Mouse (Mus musculus) kidney, embryonic 14.5 days (tissue): ENCODE measurements around the gene Kif5a. TPM values are rescaled to one million over a fixed set of nuclear protein-coding genes. Genes with fewer than 3 reads are reported as not detected.

Experiments
- ATAC-seq: fragments of 200-750 bp; cut with Nextera tagmentation; 2 replicates; pipeline ENCODE4 v1.8.0; 2017; ENCODE audit warnings: moderate number of reproducible peaks, mild to moderate bottlenecking, moderate TSS enrichment, moderate library complexity; ENCODE audit not compliant: low FRiP score, low TSS enrichment
- H3K27ac ChIP-seq: fragments of 300-500 bp; sonication (generic); 2 replicates; pipeline ENCODE4 v1.5.1; 2014; ENCODE audit warnings: low read depth, mild to moderate bottlenecking, low read length, moderate library complexity, mixed read lengths
- H3K27me3 ChIP-seq: fragments of 300-500 bp; sonication (generic); 2 replicates; pipeline ENCODE4 v1.6.1; 2014; ENCODE audit warnings: mild to moderate bottlenecking, low read length; ENCODE audit not compliant: control insufficient read depth, insufficient read depth
- H3K36me3 ChIP-seq: fragments of 300-500 bp; sonication (generic); 2 replicates; pipeline ENCODE4 v1.6.1; 2014; ENCODE audit warnings: low read length, mixed read lengths; ENCODE audit not compliant: control insufficient read depth, insufficient read depth
- H3K4me1 ChIP-seq: fragments of 300-500 bp; sonication (generic); 2 replicates; pipeline ENCODE4 v1.6.1; 2014; ENCODE audit warnings: low read length, mixed read lengths; ENCODE audit not compliant: control insufficient read depth, insufficient read depth
- H3K4me2 ChIP-seq: fragments of 300-500 bp; sonication (generic); replicated peaks from 2 replicates; pipeline ENCODE4 v1.6.1; 2014; ENCODE audit warnings: low read depth, mild to moderate bottlenecking, low read length
- H3K4me3 ChIP-seq: fragments of 300-500 bp; sonication (generic); 2 replicates; pipeline ENCODE4 v1.5.1; 2014; ENCODE audit warnings: mild to moderate bottlenecking, low read length
- H3K9ac ChIP-seq: fragments of 300-500 bp; sonication (generic); 2 replicates; pipeline ENCODE4 v1.6.1; 2014; ENCODE audit warnings: low read depth, mild to moderate bottlenecking, low read length, moderate library complexity
- H3K9me3 ChIP-seq: fragments of 300-500 bp; sonication (generic); 2 replicates; pipeline ENCODE4 v1.6.1; 2016; ENCODE audit warnings: low read length; ENCODE audit not compliant: control insufficient read depth
- WGBS: fragments of 180-500 bp; shearing (Covaris S2); extraction: QIAGEN DNeasy Blood & Tissue Kit; methylation state at CpG from one replicate; pipeline ENCODE4 v1.1.7; 2014; 5-methylcytosine and 5-hydroxymethylcytosine counted together
- polyA plus RNA-seq: library from polyadenylated mRNA; unstranded; fragments of >200 nt; fragmentation: Nextera tagmentation; extraction: Ambion mirVana; gene quantifications from 2 replicates; pipeline ENCODE4 v1.2.1, GENCODE M21; 2014

Kif5a gene
- polyA plus RNA-seq, 1 experiment from 2014 or later, result 0.37 TPM

DNA sequence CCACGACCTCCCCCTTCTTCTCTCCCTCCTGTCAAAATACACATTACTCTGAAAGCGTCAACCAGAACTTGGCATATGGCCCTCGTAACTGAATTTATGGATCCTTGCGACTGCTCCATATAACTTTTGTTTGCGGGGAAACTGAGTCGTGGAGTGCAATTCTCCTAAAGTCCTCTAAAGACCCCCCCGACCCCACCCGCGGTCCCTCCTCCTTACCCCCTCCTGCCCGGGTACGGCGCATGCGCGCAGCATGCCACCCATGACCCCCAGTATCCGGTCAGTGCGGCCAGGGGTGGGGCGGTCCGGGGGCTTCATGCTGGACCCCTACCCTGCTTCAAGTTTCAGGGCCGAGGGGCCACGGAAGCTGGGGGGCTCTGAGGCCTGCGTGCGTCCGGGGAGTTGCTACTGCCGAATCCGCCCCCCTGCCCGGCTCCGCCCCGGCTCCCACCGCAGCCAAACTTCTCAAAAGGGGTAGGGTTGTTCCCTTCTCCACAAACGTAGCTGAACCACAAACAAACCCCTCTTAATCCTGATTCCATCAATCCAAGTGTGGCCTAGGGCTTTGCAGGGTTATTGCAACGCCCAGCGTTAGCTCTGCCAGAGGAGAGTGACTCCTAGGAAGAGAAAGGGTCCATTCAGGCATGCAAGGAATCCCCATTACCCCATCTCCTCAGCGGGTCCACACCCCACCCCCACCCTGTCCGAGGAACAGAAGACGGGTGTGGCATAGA, 73.3 kb downstream of the Kif5a start, which contains the start of gene Arhgef25:
Gene Arhgef25 (minus strand): TSS at position 433 of the 731 bp plus-strand sequence.
- Histone ChIP-seq H3K4me2 (peak within 1 kb of the TSS; percentile 94), H3K36me3 (peaks cover 22% of the 10 kb centered on the region; the same call in 1 of the 2 replicates), H3K4me1 (peaks cover 23% of the 10 kb centered on the region; the same call in 1 of the 2 replicates), H3K4me3 (peak within 1 kb of the TSS; percentile 50), H3K9ac (peak within 1 kb of the TSS; percentile 64), H3K27ac (peak within 1 kb of the TSS; percentile 92), H3K9me3 (no peaks in the 10 kb centered on the region), H3K27me3 (no peaks in the 10 kb centered on the region)
- peak; percentile 41 for ATAC-seq
- 4% methylated on average over 35 of the region's 35 CpGs for WGBS

DNA sequence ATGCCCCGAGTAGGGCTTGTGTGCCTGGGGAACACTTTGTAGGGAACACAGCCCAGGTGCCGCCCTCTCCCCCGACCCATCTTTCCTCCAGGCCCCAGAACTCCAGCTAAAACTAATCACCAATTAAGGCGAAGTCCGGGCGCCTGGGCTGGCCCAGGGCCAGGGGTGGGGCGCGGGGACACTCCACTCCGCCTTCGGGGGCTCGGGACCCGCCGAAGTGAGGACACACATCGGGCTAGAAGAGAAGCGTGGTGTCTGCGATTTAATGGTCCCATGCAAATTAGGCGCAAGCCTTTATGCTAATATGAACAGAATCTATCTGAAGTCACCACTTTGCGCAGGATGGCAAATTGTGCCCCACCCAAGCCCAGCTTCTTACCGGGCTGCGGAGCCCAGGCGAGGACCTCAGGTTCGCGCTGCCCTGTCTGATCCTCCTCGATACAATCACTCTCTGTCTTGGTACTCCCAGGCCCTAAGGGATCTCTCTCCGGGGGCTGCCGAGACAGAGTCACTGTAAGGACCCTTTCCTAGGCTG, 74.0 kb downstream of the Kif5a start:
- WGBS, result under 1% methylated on average over 26 of the region's 26 CpGs
- no peaks in the 10 kb centered on the region for H3K27me3 ChIP-seq
- H3K36me3 ChIP-seq, result peaks cover 24% of the 10 kb centered on the region; the same call in 1 of the 2 replicates
- peak overlapping the region; percentile 50 for H3K4me3 ChIP-seq
- H3K4me2 ChIP-seq, result peak overlapping the region; percentile 94
- H3K4me1 ChIP-seq, result peaks cover 22% of the 10 kb centered on the region
- H3K9ac ChIP-seq, result peak overlapping the region; percentile 64
- no peaks in the 10 kb centered on the region for H3K9me3 ChIP-seq
- H3K27ac ChIP-seq, result peak overlapping the region; percentile 92
- peak; percentile 14 for ATAC-seq

DNA sequence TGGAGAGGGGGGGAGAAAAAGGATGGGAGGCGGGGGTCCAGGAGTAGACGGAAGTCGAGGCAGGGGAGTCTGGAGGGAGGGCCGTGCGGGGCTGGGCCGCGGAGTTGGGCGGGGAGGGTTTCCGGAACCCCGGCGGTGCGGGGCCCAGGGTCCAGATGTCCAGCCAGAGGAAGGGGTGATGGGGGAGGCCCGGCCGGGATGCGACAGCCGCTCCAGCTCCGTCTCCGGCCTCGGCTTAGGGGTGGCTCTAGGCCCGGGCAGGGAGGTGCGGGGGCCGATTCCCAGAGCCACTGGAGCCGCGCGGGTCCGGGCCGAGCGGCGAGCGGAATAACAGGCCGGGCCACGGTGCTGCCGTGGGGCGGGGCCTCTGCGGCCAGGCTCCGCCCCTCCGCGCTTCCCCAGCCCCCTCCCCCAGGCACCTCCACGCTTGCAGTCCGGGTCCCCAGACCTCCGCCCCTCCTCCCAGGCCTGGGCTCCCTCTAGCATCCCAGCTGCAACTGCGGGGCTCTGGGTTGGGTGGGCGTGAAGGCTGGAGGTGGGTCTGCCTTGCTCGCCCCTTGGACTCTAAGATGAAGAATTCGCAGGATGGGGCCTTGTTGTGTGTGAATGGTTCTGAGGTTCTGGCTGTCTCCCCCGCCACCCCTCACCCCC, 74.6 kb downstream of the Kif5a start:
- Histone ChIP-seq H3K9ac (peak overlapping the region; percentile 64), H3K4me1 (peaks cover 25% of the 10 kb centered on the region), H3K9me3 (no peaks in the 10 kb centered on the region), H3K27me3 (no peaks in the 10 kb centered on the region), H3K4me3 (peak overlapping the region; percentile 50), H3K4me2 (peak overlapping the region; percentile 94), H3K27ac (peak overlapping the region; percentile 92), H3K36me3 (peaks cover 24% of the 10 kb centered on the region; the same call in 1 of the 2 replicates)
- peak; percentile 79 for ATAC-seq
- under 1% methylated on average over 38 of the region's 46 CpGs for WGBS

DNA sequence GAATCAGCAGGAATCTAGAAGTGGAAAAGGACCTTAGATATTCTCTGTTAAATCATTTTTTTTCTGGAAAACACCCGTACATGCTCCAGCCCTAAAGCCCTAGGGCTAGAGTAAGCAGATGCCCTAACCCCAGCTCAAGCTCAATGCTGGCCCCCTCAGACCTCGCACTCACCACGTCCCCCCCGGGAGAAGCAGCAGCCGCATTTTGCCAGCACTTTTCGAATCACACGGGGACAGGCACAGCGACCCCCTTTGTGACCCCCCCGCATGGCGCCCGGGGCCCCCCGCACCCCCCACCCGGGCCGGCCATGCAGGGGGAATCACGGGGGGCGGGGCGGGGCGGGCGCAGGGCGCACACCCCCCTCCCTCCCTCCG, 75.1 kb downstream of the Kif5a start:
- Histone ChIP-seq H3K4me1 (peaks cover 25% of the 10 kb centered on the region), H3K36me3 (peaks cover 23% of the 10 kb centered on the region; the same call in 1 of the 2 replicates)
- WGBS, result 0% methylated on average over 12 of the region's 21 CpGs

DNA sequence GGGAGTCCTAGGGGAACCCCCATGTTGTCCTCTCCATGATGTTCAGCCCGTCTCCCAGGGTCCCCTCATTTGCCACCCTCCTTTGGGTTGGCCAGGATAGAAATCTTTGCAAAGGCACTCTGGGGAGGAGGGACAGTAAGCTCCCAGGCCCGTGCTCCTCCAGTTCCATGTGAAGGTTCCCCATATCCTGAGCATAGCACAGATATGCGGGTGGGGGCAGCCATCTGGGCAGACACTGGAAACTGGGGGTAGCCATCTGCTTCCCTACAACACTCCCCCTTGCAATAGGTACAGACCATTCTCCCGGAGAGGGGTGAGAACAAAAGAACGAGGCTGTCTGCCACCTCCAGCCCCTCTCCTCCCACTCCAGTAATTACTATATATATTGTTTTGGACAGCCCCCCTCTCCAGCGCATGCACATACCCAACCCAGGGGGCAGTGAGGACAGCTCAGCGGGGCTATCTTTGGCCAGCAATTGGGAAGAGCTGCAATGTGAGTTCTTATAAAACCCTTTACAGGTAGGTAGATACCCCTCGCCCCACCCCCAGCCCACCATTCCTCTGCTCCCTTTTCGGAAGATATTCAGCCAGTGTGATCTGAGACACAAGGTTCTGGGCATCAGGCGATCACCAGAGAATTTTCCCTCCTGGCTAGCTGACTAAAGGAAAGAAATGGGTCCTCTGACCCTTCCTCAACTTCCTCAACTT, 75.6 kb downstream of the Kif5a start:
- H3K4me1 ChIP-seq, result peaks cover 25% of the 10 kb centered on the region
- H3K27me3 ChIP-seq, result no peaks in the 10 kb centered on the region
- peak overlapping the region; percentile 64 for H3K9ac ChIP-seq
- H3K4me3 ChIP-seq, result peak overlapping the region; percentile 50
- no peak for ATAC-seq
- H3K36me3 ChIP-seq, result peaks cover 19% of the 10 kb centered on the region; the same call in 1 of the 2 replicates
- H3K4me2 ChIP-seq, result peak overlapping the region; percentile 94
- peak overlapping the region; percentile 92; the same call in 1 of the 2 replicates for H3K27ac ChIP-seq
- H3K9me3 ChIP-seq, result no peaks in the 10 kb centered on the region
- WGBS, result 31% methylated on average over 10 of the region's 10 CpGs

More for the DNA sequence above, 75.1 kb downstream of the Kif5a start:
- ATAC-seq, result no peak
- Histone ChIP-seq H3K9me3 (no peaks in the 10 kb centered on the region), H3K4me3 (peak overlapping the region; percentile 50), H3K27me3 (no peaks in the 10 kb centered on the region), H3K9ac (peak overlapping the region; percentile 64), H3K4me2 (peak overlapping the region; percentile 94), H3K27ac (peak overlapping the region; percentile 92; the same call in 1 of the 2 replicates)

DNA sequence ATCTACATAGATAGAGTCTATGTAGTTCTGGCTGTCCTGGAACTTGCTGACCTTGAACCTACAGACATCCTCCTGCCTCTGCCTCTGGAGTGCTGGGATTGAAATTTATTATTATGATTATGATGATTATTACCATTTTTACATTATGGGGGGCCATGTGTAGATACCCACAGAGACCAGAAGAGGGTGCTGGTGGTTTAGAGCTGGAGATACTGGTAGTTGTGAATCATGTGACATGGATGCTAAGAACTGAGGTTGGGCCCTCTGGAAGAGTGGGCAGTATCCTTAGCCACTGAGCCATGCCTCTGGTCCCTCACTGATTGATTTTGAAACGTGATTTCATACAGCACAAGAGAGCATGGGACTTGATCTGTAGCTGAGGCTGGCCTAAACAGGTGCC, 76.7 kb downstream of the Kif5a start:
- no peak overlapping the region for H3K9ac ChIP-seq
- ATAC-seq, result no peak
- no peaks in the 10 kb centered on the region for H3K9me3 ChIP-seq
- 80% methylated on average over 1 of the region's 1 CpGs for WGBS
- H3K27me3 ChIP-seq, result no peaks in the 10 kb centered on the region
- H3K4me2 ChIP-seq, result no peak overlapping the region
- peaks cover 25% of the 10 kb centered on the region for H3K4me1 ChIP-seq
- no peak overlapping the region for H3K27ac ChIP-seq
- peaks cover 16% of the 10 kb centered on the region; the same call in 1 of the 2 replicates for H3K36me3 ChIP-seq
- no peak overlapping the region for H3K4me3 ChIP-seq

DNA sequence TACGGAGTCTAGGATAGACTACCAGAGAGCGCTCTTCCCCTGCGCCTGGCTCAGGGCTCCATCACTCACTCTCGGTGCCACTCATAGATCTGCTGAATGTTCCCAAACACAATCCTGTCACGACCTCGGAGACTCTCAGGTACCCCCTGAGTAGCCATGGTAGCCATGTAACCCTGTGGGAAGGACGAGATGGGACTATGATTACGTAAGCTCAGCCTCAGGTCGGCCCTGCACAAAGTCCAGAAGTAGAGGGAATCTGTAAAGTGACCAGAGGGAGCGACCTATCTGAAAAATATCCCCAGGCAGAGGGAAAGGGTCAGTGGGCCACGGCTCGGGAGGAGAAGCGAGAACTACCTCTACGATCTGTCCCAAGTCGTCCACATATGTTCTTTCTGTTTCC, 77.6 kb downstream of the Kif5a start:
- H3K4me3 ChIP-seq, result no peak overlapping the region
- 83% methylated on average over 15 of the region's 15 CpGs for WGBS
- peaks cover 6% of the 10 kb centered on the region; the same call in 1 of the 2 replicates for H3K27me3 ChIP-seq
- peaks cover 27% of the 10 kb centered on the region for H3K4me1 ChIP-seq
- H3K36me3 ChIP-seq, result peaks cover 12% of the 10 kb centered on the region; the same call in 1 of the 2 replicates
- no peak overlapping the region for H3K27ac ChIP-seq
- H3K4me2 ChIP-seq, result no peak overlapping the region
- ATAC-seq, result no peak
- H3K9ac ChIP-seq, result no peak overlapping the region
- H3K9me3 ChIP-seq, result no peaks in the 10 kb centered on the region

DNA sequence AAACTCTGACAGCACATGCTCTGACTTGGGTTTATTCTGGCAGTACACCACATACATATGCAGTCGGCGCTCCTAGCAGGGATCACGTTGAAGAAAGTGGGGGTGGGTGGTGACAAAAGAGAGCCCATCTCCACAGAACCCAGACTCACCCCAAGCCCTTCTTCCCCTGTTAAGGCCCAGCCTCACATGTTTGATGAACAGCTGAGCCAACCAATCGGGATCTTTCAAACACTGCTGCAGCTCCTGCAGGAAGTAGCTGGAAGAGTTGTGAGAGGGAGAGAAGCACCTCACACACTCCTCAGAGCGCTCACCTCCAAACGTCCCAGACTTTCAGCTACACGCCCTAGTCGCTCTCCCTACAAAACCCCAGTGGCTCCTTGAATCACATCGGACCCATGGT, 78.0 kb downstream of the Kif5a start:
- ATAC-seq, result no peak
- 72% methylated on average over 9 of the region's 9 CpGs for WGBS
- H3K9me3 ChIP-seq, result no peaks in the 10 kb centered on the region
- H3K4me1 ChIP-seq, result peaks cover 27% of the 10 kb centered on the region
- peaks cover 12% of the 10 kb centered on the region; the same call in 1 of the 2 replicates for H3K36me3 ChIP-seq
- no peak overlapping the region for H3K4me3 ChIP-seq
- no peak overlapping the region for H3K9ac ChIP-seq
- peaks cover 6% of the 10 kb centered on the region; the same call in 1 of the 2 replicates for H3K27me3 ChIP-seq
- no peak overlapping the region for H3K4me2 ChIP-seq
- no peak overlapping the region for H3K27ac ChIP-seq
